Mouse (Mus musculus) cerebellum, adult 18-20 months (tissue): ENCODE measurements around the gene Enthd1.
"Not testable (repeated sequence)": the region's sequence is repeated elsewhere in the genome, so short reads cannot be mapped to it uniquely, and the experiment has no call there.

Experiments used
- DNase-seq, 2 experiments: peaks; one replicate each; pipeline ENCODE4 v3.0.0; 2021

The Enthd1 gene

DNA sequence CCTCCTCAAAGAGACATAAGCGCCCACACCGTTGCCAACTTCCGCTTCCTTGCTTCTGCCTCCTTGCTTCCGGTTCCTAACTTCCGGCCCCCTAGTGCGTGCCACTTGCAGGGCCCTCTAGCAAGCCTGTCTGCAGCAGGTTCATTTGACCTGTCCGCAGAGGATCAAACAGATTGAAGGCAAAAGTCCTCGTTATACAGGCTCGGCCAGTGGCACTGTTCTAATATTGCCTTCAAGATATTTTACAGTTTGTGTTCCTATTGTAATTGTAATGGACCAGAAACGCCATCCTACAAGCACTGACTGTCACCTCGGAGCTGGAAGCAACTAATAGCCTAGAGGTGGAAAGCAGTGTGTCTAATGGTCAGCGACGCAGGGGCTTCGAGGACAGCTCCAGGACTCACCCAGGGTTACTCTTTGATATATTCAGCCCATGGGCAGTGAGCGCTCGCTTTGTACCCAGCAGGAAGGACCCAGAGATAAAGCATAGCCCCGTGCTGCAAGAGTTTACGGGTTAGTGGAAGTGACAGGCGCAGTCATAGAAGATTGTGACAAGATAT lies at the start of gene Enthd1:
Gene Enthd1 (minus strand): TSS at position 51 of the 560 bp plus-strand sequence.
- no peak for DNase-seq

DNA sequence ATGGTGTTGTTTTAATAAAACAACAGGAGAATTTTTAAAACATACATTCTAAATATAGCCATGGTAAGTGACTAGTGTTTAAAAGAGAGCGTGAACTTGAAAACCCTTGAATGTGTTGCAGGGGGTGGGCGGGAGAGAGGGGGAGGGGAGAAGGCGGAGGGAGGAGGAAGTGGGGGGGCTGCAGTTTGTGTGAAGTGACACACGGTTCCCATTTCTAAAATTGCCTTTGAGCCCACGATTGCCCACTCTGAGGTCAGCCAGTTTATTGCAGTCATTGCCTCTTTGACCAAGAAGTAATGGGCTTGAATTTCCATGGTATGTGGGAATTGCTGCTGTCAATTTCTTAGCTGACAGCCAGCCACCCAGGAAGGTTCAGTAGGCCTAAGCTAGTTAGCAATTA lies 48.9 kb upstream of the Enthd1 start:
- no peak for DNase-seq

DNA sequence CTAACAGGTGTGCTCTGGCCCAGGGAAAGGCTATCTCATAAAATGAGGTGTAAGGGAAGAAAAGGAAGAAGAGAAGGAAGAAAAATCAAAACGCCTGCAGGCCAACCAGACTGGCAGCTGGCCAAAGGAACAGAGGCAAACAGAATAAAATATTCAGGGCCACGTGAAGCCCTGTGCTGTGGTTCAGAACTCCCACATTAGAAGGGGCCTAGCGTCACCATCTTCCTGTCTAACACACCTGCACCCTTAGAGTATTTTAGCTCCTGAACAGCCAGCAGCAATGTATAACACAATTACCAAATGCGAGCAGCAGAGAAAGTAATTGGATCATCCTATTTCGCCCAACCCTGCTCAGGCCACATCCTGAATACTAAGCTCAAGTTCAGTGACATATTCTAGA lies 46.5 kb upstream of the Enthd1 start:
- no peak for DNase-seq

DNA sequence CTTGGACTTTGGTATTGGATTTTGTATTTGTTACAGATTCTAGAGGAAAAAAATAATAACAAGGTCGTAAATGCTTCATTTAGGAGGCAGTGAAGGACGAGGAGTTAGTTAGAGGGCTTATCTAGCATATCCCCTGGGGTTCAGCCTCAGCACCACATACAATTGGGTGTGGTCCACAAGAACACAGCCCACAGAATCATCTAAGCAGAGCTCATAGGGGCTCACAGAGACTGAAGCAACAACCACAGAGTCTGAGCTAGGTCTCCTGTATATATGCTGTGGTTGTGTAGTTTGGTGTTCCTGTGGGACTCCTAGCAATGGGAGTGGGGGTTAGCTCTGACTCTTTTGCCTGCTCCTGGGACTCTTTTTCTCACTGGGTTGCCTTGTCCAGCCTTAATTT lies 45.4 kb upstream of the Enthd1 start:
- DNase-seq, result no peak

DNA sequence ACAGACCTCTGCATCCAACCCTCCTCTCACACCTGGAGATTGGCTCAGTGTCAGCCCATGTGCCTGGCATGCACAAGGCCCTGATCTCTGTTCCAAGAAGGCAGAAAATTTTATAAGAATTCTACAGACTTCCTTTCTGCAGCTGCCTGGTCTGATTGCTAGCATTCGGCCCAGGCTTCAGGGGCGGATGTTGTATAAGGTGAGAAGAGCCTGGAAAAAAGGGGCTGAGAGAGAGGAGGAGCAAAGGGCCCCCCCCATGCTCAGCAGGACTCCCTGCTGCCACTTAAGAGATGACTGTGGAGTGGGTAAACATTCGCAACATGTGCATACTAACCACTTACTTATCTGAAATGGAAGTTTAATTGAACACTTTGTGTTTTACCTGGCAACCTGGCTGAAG lies 43.0 kb upstream of the Enthd1 start:
- no peak for DNase-seq

DNA sequence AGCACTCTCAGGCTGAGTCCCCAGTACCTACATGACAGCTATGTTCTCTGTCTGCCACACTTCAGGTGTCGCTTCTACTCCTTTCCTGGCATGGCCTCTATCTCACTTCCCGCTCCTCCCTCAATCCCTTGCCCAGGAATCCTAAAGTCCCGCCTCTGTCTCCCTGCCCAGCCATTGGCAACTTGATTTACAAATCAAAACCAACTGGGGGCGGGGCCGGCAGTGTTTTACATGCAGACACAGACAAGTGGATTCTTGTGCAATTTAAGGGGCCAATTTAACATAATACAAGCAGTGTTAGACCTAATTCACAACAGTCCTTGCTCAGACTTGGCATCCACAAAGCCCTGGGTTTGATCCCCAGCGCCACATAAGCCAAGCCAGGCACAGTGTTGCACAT lies 39.1 kb upstream of the Enthd1 start:
- DNase-seq, result no peak

DNA sequence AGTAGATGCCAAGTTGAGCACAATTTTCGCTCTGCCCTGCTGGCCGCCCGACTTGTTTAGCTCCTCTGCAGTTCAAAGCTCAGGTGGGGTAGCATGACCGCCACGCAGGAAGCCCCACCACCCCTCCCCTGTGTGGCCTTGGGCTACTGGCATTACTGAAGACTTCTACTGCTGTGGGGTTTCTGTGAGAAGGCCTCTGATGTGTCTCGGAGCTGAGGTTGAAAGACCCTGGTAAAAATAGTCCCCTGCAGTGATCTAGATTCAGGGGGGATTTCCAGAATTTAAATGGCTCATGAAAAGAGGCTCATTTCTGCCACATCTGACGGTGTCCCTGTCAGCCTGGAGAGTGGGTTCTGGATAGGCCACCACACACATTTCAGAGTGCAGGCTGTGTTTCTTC lies 37.5 kb upstream of the Enthd1 start:
- no peak for DNase-seq

DNA sequence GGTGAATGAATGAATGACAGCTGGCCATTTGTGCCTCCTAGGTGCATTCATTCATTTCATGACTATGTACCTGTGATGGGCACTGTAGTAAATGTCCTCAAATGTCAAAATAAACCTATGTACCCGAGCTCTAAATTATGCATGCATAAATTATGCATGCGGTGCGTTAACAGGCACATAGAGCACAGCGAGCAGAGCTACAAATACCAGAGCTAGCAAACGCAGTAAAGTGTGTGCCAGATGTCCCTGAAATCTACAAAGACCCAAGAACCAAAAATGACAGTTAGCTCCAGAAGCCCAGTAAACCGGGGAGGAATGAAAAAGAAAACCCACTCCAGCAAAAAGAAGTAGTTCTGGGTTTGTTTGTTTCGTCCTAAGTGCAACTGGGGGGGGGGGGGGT lies 36.5 kb upstream of the Enthd1 start:
- DNase-seq, result no peak

DNA sequence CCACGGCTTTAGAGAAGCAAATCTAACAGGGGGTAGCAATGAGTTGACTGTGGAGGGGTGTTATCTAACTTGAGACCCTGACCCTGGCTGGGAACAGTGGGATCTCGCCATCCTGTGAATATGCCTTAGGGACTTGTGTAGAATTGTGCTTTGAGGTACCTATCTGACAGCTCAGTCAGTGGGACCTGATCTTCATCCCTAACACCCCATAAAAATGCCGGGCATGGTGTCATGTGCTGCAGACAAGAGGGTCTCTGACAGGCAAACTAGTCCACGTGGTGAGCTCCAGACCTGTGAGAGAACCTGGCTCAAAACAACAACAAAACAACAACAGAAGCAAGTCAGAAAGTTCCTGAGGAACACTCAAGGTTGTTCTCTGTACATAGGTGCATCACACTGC lies 34.9 kb upstream of the Enthd1 start:
- DNase-seq, result no peak

DNA sequence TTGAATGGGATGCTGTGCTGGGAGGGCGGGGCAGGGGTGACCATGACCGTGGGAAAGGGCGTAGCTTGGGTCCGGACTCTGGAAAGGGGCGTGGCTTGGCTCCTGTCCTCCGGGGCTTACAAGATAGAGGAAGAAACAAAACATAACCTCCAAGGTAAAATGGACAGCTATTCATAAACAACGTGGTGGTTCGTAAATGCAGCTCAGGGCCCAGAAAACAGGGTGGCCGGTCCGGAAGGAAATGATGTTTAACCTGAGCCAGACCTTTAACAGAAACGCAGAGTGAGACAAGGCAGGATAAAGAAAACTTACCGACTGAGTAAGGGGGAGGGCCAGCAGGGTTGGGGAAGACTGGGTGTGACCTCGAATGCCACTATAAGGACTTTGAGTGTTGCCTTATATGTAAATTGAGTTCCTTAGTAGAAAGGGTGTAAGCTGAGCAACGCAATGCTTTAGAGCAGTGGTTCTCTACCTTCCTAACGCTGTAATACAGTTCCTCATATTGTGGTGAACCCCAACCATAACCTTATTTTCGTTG lies 34.3 kb upstream of the Enthd1 start:
- no peak for DNase-seq

DNA sequence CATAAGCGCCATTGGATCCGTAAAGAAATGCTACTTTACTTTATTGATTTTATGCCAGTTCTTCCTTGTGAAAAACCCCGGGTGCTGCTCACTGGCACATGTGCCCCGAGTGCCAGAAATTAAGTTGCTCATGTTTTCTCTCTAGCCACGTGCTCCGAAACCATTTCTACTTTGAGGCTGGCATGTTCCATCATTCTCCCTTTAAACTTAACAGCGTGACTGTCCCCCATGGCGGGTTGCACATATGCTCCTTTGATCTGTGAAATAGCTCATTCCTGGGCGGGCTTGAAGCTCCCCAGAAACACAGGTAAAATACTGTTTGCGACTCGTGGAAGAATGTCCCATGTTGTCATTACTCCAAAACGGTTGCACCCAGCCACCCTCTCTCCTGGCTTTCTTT lies 33.8 kb upstream of the Enthd1 start:
- DNase-seq, result no peak

DNA sequence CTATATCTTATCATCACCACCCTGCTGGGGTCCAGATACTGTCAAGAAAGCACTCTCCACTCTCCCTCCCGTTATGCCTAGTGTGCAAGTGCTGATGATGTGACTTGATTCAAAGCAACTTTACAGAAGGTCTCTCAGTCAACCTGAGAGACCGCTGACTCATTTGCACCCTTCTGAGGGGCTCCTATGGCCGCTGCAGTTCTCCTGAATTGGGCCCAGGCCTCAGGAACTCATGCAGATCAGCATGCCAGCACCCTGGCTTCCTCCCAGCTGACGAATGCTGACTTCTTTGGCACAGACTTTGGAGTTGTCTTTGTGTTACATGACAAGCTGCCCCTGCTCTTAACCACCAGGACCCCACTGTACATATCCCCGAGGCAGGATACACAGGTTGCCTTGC lies 28.9 kb upstream of the Enthd1 start:
- DNase-seq, result no peak

DNA sequence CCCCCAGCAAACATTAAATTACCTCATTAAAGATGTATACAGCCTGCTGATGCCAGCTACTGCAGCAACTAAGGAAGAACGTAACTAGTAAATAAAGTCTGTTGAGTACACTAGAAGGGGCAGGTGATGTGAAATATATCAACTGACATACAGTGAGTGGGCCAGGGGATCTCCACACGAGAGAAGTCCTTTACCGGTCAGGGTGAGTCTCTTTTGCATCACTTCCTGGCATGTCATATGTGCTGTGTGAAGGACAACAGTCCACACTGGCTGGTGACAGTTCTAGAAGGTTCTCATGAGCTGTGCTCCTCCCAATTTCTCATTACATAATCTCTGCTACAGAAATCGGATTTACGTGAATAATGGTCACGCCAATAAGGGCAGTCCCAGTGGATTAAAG lies 27.8 kb upstream of the Enthd1 start:
- DNase-seq, result no peak

DNA sequence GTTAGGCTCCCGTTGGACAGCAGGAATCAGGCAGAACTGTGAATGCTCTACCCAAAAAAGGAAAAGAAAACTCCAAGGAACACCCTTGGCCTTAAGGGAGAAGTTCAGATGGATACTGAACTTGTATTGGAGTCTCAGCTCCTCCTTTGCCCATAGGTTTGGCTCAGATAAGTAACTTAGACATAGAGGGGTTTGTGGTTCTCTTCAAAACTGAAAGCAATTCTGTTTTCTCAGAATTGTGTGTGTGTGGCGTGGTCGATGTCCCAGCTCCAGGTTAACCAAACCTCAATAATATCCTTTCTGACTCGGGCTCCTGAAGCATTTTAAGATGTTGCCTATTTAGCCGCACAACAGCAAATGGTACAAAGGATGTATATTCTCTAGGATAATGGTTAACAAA lies 25.7 kb upstream of the Enthd1 start:
- no peak for DNase-seq

DNA sequence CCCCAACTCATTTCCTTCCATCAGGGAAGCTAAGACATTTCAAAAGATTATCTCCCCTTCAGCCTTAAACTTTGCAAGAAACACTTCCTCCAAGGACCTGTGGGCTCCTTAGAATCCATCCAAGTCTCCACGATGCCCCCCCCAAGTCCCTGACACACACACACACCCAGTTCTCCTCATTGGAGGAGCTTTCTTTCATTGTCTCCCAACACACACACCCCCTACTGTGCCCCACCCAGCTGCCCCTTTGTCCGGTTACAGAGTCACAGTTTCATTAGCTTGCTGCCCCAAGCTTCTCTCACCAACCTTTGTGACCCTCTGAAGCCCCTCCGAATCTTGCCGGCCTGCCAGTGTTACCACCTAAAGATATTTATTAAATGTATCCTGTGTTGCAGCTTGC lies 21.3 kb upstream of the Enthd1 start:
- no peak for DNase-seq

DNA sequence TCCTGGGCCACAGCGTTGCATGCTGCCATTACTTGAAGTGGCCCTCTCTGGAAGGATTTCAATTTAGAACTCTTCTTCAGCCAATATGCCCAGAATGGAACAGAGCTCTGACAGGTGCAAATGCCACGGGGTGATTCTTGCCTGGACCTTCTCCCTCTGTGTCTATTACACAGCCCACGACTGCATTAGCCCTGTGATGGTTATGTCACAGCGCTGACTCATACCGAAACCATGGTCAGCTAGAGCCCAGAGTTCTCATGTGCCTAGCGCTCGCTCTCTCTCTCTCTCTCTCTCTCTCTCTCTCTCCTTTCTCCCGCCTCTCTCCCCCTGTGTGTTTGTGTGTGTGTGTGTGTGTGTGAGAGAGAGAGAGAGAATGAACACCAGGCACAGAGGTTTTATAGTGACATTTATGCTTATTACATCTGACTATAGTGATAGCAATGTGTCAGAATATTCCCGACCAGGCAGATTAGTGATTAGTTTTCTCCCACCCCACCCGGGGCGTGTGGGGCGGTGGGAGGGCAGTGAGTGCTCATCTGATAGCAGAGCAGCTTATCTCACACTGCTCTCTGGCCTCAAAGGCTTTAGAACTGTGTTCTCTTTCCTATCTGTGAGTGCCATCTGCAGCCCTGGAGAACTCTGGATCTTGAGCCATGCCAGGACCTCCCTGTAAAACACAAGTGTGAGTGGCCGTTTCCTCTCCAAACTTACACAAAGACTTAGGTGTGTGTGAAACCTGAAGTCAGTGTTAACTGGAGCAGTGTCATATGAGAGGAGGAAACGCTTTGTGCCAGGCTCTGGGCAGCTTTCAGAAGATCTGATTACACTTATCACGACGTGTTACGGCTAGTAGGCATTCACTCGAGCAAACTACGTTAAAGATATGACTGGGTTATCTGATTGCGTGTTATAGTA lies 17.9 kb upstream of the Enthd1 start:
- peak in 1 of 2 experiments; percentile 11 for DNase-seq

DNA sequence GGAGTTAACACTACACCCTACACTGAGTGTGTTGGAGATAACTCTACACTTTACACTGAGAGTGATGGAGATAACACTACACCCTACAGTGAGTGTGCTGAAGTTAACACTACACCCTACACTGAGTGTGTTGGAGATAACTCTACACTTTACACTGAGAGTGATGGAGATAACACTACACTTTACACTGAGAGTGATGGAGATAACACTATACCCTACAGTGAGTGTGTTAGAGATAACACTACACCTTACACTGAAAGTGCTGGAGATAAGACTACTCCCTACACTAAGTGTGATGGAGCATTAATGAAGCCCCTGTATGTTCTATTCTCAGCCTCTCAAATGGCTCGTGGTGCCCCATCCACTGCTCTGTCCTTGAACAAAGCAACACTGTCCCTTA lies 15.6 kb upstream of the Enthd1 start:
- not testable (repeated sequence) for DNase-seq

DNA sequence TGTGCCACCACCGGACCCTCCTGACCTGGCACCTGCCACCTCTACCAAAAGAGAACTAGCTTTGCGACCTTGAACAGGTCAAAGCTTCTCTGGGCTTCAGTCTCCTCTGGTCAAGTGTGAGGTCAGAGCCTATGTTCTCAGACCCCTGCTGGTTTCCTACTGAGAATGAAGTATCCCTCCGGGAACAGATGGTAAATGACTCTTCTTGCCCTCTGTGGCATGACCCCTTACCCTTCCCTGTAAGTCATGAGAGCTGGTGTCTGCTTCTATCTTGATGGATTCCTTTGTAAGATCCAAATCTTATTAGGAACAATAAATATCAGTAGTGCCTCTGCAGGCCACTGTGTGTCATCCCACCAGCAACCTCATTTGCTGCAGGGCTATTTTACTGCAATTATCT lies 14.2 kb upstream of the Enthd1 start:
- no peak for DNase-seq

DNA sequence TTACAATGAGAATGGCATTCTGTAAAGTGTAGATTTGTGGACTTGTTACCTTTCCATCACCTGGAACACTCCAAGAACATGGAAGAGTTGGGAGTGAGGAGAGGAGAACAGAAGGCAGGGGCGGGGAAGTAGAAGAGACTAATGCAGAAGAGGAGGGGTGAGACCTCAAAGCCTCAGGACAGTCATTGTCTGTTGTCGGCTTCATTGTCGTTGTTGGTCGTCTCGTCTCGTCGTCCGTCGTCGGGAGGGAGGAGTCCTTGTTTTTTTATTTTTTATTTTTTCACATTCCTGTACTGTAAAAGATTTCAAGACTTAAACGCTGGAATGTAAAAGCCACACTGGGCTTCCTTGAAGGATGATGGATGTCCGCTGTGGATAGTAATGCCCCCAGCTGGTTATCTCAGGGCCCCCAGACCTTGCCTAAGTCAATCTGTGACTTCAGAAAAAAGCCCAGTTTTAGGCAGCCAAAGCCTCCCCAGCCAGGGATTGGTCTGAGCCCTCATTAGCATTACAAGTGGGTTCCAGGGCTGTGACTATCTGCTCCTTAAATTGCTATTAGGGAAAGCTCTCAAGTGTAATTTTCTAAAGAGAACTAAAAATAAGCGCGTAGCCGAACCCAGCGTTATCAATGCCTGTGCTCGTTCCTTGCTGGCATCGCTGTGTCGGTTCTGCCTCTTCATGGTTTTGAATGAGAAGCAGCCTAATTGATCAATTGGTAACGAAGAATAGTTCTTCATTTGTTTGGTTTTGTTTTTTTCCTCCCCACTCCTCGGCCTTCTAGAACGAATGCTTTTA lies 12.4 kb upstream of the Enthd1 start:
- DNase-seq, result no peak

DNA sequence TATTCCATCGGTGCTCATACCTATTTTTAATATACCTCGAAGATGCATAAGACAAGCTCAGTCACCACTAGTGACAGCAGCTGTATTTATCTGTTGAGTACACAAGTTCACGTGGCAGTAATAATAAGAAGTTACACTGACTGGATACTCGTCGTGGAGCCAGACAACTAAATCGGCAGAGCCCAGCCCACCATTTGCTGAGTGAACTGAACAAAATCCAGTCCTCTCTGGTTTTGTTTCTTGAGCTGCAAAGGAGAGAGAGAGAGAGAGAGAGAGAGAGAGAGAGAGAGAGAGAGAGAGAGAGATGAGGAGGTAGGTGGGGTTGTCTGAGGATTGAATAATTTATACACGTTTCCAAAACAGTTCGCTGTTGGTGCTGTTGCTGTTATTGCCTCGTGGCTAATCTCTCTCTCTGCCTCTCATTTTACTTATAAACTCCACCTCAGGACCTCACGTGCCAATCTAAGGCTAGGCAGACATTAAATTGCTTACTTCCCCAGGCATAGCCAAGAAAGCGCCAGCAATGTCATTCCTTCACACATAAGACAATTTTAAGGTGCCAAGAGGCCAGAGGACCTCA lies 11.5 kb upstream of the Enthd1 start:
- no peak for DNase-seq

DNA sequence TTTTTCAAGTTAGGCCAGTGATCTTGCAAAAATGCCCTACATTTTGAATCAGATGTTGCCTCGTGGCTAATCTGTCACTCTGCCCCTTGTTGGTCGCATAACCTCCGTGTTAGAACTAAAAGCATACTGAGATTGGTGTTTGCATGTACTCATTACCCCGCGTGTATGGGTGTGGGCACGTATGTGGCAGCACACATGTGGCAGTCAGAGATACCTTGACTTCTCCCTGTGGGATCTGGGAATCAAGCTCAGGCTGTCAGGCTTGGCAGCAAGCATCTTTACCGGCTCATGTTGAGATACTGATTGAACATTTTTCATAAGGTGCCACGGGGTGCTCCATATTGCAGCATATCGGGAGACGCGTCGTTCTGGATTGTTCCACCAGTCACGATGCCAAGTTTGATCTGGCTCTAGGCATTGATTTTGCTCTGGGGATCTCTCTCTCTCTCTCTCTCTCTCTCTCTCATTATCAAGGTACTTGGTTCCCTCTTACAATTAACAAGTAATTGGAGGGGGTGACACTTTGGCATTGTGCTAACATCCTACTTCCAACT lies 10.9 kb upstream of the Enthd1 start:
- DNase-seq, result no peak

DNA sequence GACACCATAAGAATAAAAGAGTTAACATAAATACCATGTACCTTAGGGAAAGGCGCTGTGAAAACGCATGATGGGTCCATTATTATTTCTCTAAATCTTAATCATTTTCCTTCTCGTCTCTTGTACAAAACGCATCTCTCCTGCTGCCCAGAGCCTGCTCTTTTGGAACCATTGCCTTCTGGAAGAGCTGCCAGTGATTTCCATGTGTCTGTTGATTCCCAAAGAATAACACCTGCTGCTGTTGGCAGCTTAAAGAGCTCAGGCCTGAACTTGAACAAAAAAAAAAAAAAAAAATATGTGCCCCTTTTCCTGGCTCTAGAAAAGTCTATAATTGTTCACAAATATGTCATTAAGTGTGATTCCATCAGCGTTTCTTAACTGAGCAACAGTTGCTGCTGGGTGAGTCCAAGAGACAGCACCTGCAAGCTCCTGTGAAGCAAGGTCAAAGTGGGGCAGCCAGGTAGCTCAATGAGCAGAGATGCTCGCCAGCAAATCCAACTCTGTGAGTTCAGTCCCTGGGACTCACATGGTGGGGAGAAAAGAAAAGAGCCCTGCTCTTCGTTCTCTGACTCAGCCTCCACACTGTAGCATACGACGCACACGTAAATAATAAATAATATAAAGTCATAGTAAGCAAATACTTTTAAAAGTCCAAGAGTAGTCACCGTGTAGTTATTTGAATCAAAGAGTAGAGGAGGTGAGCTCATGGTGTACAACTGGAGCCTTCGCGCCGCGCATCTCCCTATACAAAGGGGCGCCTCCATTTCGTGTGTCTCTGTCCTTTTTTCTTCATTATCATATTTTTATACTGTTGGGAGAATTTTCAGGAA lies 9.5 kb upstream of the Enthd1 start:
- peak; percentile 44 to 58 for DNase-seq
